Mouse (Mus musculus): ENCODE data around the gene Elmod1. TPM values are rescaled to one million over a fixed set of nuclear protein-coding genes. Genes with fewer than 3 reads are reported as not detected.

The Elmod1 gene
- polyA plus RNA-seq, 1 experiment from 2014 or later, result 1.2 TPM

- Histone ChIP-seq H3K4me2 (ENCODE audit: low read length) (no peak overlapping the region), H3K4me3 (ENCODE audit: low read depth, low read length) (no peak overlapping the region), H3K36me3 (ENCODE audit: control insufficient read depth, insufficient read depth, low read length) (no peaks in the 10 kb centered on the region), H3K4me1 (replicated peaks; ENCODE audit: control insufficient read depth, insufficient read depth, low read length) (0 out of 2 replicates have a peak, but pooled peaks cover 2% of the 10 kb centered on the region), H3K27ac (ENCODE audit: low read depth) (no peak overlapping the region), H3K9me3 (ENCODE audit: control insufficient read depth, low read length) (no peaks in the 10 kb centered on the region), H3K9ac (ENCODE audit: low read length) (no peak overlapping the region), H3K27me3 (replicated peaks; ENCODE audit: control insufficient read depth, insufficient read depth, low read length) (peaks cover 42% of the 10 kb centered on the region)
- 66% methylated on average over 5 of the region's 5 CpGs for WGBS
- DNase-seq (ENCODE audit: low spot score) (no peak), ATAC-seq (replicated peaks; ENCODE audit: low FRiP score, low TSS enrichment, low read depth) (no peak)
These were observed 1.9 kb downstream of the Elmod1 start for GRCm38 (mm10) chr9:53973241-53973640.

GRCm38 (mm10) chr9:53972358-53972757 lies 2.7 kb downstream of the Elmod1 start:
- no peak overlapping the region for H3K4me3 ChIP-seq (ENCODE audit: low read depth, low read length)
- no peaks in the 10 kb centered on the region for H3K36me3 ChIP-seq (ENCODE audit: control insufficient read depth, insufficient read depth, low read length)
- 0 out of 2 replicates have a peak, but pooled peaks cover 2% of the 10 kb centered on the region for H3K4me1 ChIP-seq (replicated peaks; ENCODE audit: control insufficient read depth, insufficient read depth, low read length)
- DNase-seq (ENCODE audit: low spot score) (no peak), ATAC-seq (replicated peaks; ENCODE audit: low FRiP score, low TSS enrichment, low read depth) (no peak)
- no peak overlapping the region for H3K9ac ChIP-seq (ENCODE audit: low read length)
- no peaks in the 10 kb centered on the region for H3K9me3 ChIP-seq (ENCODE audit: control insufficient read depth, low read length)
- no peak overlapping the region for H3K4me2 ChIP-seq (ENCODE audit: low read length)
- H3K27me3 ChIP-seq (replicated peaks; ENCODE audit: control insufficient read depth, insufficient read depth, low read length), result peaks cover 42% of the 10 kb centered on the region
- no peak overlapping the region for H3K27ac ChIP-seq (ENCODE audit: low read depth)

GRCm38 (mm10) chr9:53967610-53968368 lies 7.3 kb downstream of the Elmod1 start:
- Histone ChIP-seq H3K9me3 (ENCODE audit: control insufficient read depth, low read length) (no peaks in the 10 kb centered on the region), H3K4me2 (ENCODE audit: low read length) (no peak overlapping the region), H3K4me1 (replicated peaks; ENCODE audit: control insufficient read depth, insufficient read depth, low read length) (no peaks in the 10 kb centered on the region), H3K4me3 (ENCODE audit: low read depth, low read length) (no peak overlapping the region), H3K27ac (ENCODE audit: low read depth) (no peak overlapping the region), H3K36me3 (ENCODE audit: control insufficient read depth, insufficient read depth, low read length) (no peaks in the 10 kb centered on the region), H3K9ac (ENCODE audit: low read length) (no peak overlapping the region), H3K27me3 (replicated peaks; ENCODE audit: control insufficient read depth, insufficient read depth, low read length) (peaks cover 1% of the 10 kb centered on the region)
- WGBS, result 61% methylated on average over 9 of the region's 9 CpGs
- DNase-seq (ENCODE audit: low spot score) (no peak), ATAC-seq (replicated peaks; ENCODE audit: low FRiP score, low TSS enrichment, low read depth) (no peak)

GRCm38 (mm10) chr9:53957021-53957420 lies 18.1 kb downstream of the Elmod1 start:
- no peak for ATAC-seq (replicated peaks; ENCODE audit: low FRiP score, low TSS enrichment, low read depth)
- Histone ChIP-seq H3K9me3 (ENCODE audit: control insufficient read depth, low read length) (no peaks in the 10 kb centered on the region), H3K4me2 (ENCODE audit: low read length) (no peak overlapping the region), H3K27ac (ENCODE audit: low read depth) (no peak overlapping the region), H3K9ac (ENCODE audit: low read length) (no peak overlapping the region), H3K36me3 (ENCODE audit: control insufficient read depth, insufficient read depth, low read length) (no peaks in the 10 kb centered on the region), H3K4me3 (ENCODE audit: low read depth, low read length) (no peak overlapping the region), H3K4me1 (replicated peaks; ENCODE audit: control insufficient read depth, insufficient read depth, low read length) (no peaks in the 10 kb centered on the region; the same call in 1 of the 2 replicates), H3K27me3 (replicated peaks; ENCODE audit: control insufficient read depth, insufficient read depth, low read length) (no peaks in the 10 kb centered on the region)
- DNase-seq (ENCODE audit: low spot score), result no peak
- 39% methylated on average over 11 of the region's 11 CpGs for WGBS

- Histone ChIP-seq H3K4me3 (ENCODE audit: low read depth, low read length) (no peak overlapping the region), H3K4me1 (replicated peaks; ENCODE audit: control insufficient read depth, insufficient read depth, low read length) (no peaks in the 10 kb centered on the region; the same call in 1 of the 2 replicates), H3K9ac (ENCODE audit: low read length) (no peak overlapping the region), H3K27ac (ENCODE audit: low read depth) (no peak overlapping the region), H3K4me2 (ENCODE audit: low read length) (no peak overlapping the region), H3K9me3 (ENCODE audit: control insufficient read depth, low read length) (no peaks in the 10 kb centered on the region), H3K27me3 (replicated peaks; ENCODE audit: control insufficient read depth, insufficient read depth, low read length) (no peaks in the 10 kb centered on the region), H3K36me3 (ENCODE audit: control insufficient read depth, insufficient read depth, low read length) (no peaks in the 10 kb centered on the region)
- ATAC-seq (replicated peaks; ENCODE audit: low FRiP score, low TSS enrichment, low read depth), result no peak
- DNase-seq (ENCODE audit: low spot score), result no peak
- 36% methylated on average over 6 of the region's 6 CpGs for WGBS
These were observed 20.2 kb downstream of the Elmod1 start for GRCm38 (mm10) chr9:53954853-53955252.

- Histone ChIP-seq H3K9ac (ENCODE audit: low read length) (no peak overlapping the region), H3K4me3 (ENCODE audit: low read depth, low read length) (no peak overlapping the region), H3K27me3 (replicated peaks; ENCODE audit: control insufficient read depth, insufficient read depth, low read length) (no peaks in the 10 kb centered on the region), H3K4me1 (replicated peaks; ENCODE audit: control insufficient read depth, insufficient read depth, low read length) (no peaks in the 10 kb centered on the region), H3K27ac (ENCODE audit: low read depth) (no peak overlapping the region), H3K36me3 (ENCODE audit: control insufficient read depth, insufficient read depth, low read length) (no peaks in the 10 kb centered on the region), H3K9me3 (ENCODE audit: control insufficient read depth, low read length) (no peaks in the 10 kb centered on the region), H3K4me2 (ENCODE audit: low read length) (no peak overlapping the region)
- ATAC-seq (replicated peaks; ENCODE audit: low FRiP score, low TSS enrichment, low read depth) (no peak), DNase-seq (ENCODE audit: low spot score) (no peak)
- WGBS, result 94% methylated on average over 2 of the region's 2 CpGs
These were observed 27.6 kb downstream of the Elmod1 start for GRCm38 (mm10) chr9:53947463-53947862.

GRCm38 (mm10) chr9:53938555-53938954 lies 36.5 kb downstream of the Elmod1 start:
- Histone ChIP-seq H3K4me3 (ENCODE audit: low read depth, low read length) (no peak overlapping the region), H3K9me3 (ENCODE audit: control insufficient read depth, low read length) (no peaks in the 10 kb centered on the region), H3K4me1 (replicated peaks; ENCODE audit: control insufficient read depth, insufficient read depth, low read length) (0 out of 2 replicates have a peak, but pooled peaks cover 3% of the 10 kb centered on the region), H3K36me3 (ENCODE audit: control insufficient read depth, insufficient read depth, low read length) (no peaks in the 10 kb centered on the region), H3K27me3 (replicated peaks; ENCODE audit: control insufficient read depth, insufficient read depth, low read length) (no peaks in the 10 kb centered on the region), H3K27ac (ENCODE audit: low read depth) (no peak overlapping the region), H3K9ac (ENCODE audit: low read length) (no peak overlapping the region), H3K4me2 (ENCODE audit: low read length) (no peak overlapping the region)
- ATAC-seq (replicated peaks; ENCODE audit: low FRiP score, low TSS enrichment, low read depth) (no peak), DNase-seq (ENCODE audit: low spot score) (no peak)
- WGBS, result 75% methylated on average over 3 of the region's 3 CpGs

- no peak for ATAC-seq (replicated peaks; ENCODE audit: low FRiP score, low TSS enrichment, low read depth)
- peak; percentile 58 for DNase-seq (ENCODE audit: low spot score)
- Histone ChIP-seq H3K4me3 (ENCODE audit: low read depth, low read length) (no peak overlapping the region), H3K9ac (ENCODE audit: low read length) (no peak overlapping the region), H3K27me3 (replicated peaks; ENCODE audit: control insufficient read depth, insufficient read depth, low read length) (no peaks in the 10 kb centered on the region), H3K4me2 (ENCODE audit: low read length) (no peak overlapping the region), H3K27ac (ENCODE audit: low read depth) (no peak overlapping the region), H3K36me3 (ENCODE audit: control insufficient read depth, insufficient read depth, low read length) (no peaks in the 10 kb centered on the region), H3K4me1 (replicated peaks; ENCODE audit: control insufficient read depth, insufficient read depth, low read length) (0 out of 2 replicates have a peak, but pooled peaks cover 3% of the 10 kb centered on the region), H3K9me3 (ENCODE audit: control insufficient read depth, low read length) (no peaks in the 10 kb centered on the region)
- WGBS, result 64% methylated on average over 13 of the region's 13 CpGs
These were observed 40.9 kb downstream of the Elmod1 start for GRCm38 (mm10) chr9:53934179-53934578.

- 0 out of 2 replicates have a peak, but pooled peaks cover 3% of the 10 kb centered on the region for H3K4me1 ChIP-seq (replicated peaks; ENCODE audit: control insufficient read depth, insufficient read depth, low read length)
- ATAC-seq (replicated peaks; ENCODE audit: low FRiP score, low TSS enrichment, low read depth) (no peak), DNase-seq (ENCODE audit: low spot score) (no peak)
- no peaks in the 10 kb centered on the region for H3K27me3 ChIP-seq (replicated peaks; ENCODE audit: control insufficient read depth, insufficient read depth, low read length)
- H3K4me2 ChIP-seq (ENCODE audit: low read length), result no peak overlapping the region
- H3K9me3 ChIP-seq (ENCODE audit: control insufficient read depth, low read length), result no peaks in the 10 kb centered on the region
- no peak overlapping the region for H3K9ac ChIP-seq (ENCODE audit: low read length)
- no peak overlapping the region for H3K4me3 ChIP-seq (ENCODE audit: low read depth, low read length)
- 82% methylated on average over 4 of the region's 4 CpGs for WGBS
- no peak overlapping the region for H3K27ac ChIP-seq (ENCODE audit: low read depth)
- no peaks in the 10 kb centered on the region for H3K36me3 ChIP-seq (ENCODE audit: control insufficient read depth, insufficient read depth, low read length)
These were observed 41.7 kb downstream of the Elmod1 start for GRCm38 (mm10) chr9:53933375-53933774.

All from intestine, embryonic 14.5 days (tissue).